Comparison of ENCODE assay signal across 10 mouse cellular contexts in genomic region chr2:32673176-32673917, GRCm38 (mm10). TPM values are rescaled to one million over a fixed set of nuclear protein-coding genes. Genes with fewer than 3 reads are reported as not detected.
DNase-seq lines count a peak whose midpoint lies in the region; ATAC-seq and TF ChIP-seq lines count a peak whose summit lies in the region.
"Had no signal": no experiment of that assay in that cellular context is flagged by ENCODE, and none has a peak within 500 bp of the region (broad histone marks: within the 10 kb centered on the region; RNA-seq: fewer than 3 reads in every experiment).

No protein-coding gene starts in this region.

- H3K4me3 ChIP-seq in kidney, adult 2 months (ENCODE audit: insufficient read depth, low read depth, low read length) = no peak overlapping the region
- no peak overlapping the region for H3K4me3 ChIP-seq in liver, embryonic 16.5 days (ENCODE audit: low read depth, low read length)
- no peak overlapping the region for H3K4me3 ChIP-seq in stomach, embryonic 14.5 days (ENCODE audit: low read depth, low read length)
- H3K4me3 ChIP-seq in midbrain, embryonic 16.5 days (ENCODE audit: low read depth, low read length) = no peak overlapping the region

- H3K36me3 ChIP-seq in kidney, adult 2 months (ENCODE audit: control insufficient read depth, insufficient read depth, low read length) = no peaks in the 10 kb centered on the region
- no peaks in the 10 kb centered on the region for H3K36me3 ChIP-seq in liver, embryonic 16.5 days (ENCODE audit: control insufficient read depth, insufficient read depth)
- peaks cover 4% of the 10 kb centered on the region; the same call in 1 of the 2 replicates for H3K36me3 ChIP-seq in stomach, embryonic 14.5 days (ENCODE audit: control insufficient read depth, insufficient read depth, low read length)
- no peaks in the 10 kb centered on the region for H3K36me3 ChIP-seq in midbrain, embryonic 16.5 days (ENCODE audit: control insufficient read depth, insufficient read depth, low read length)

- no peak overlapping the region for H3K27ac ChIP-seq in kidney, adult 2 months (ENCODE audit: insufficient read depth, low read depth, low read length)
- H3K27ac ChIP-seq in liver, embryonic 16.5 days (ENCODE audit: low read length) = no peak overlapping the region
- no peak overlapping the region for H3K27ac ChIP-seq in stomach, embryonic 14.5 days (ENCODE audit: low read length)
- H3K27ac ChIP-seq in midbrain, embryonic 16.5 days (ENCODE audit: low read length) = no peak overlapping the region

- H3K27me3 ChIP-seq in kidney, adult 2 months (replicated peaks; ENCODE audit: control insufficient read depth, insufficient read depth, low read length) = no peaks in the 10 kb centered on the region
- H3K27me3 ChIP-seq in liver, embryonic 16.5 days (ENCODE audit: control insufficient read depth, insufficient read depth, low read depth, low read length) = no peaks in the 10 kb centered on the region
- no peaks in the 10 kb centered on the region for H3K27me3 ChIP-seq in stomach, embryonic 14.5 days (ENCODE audit: control insufficient read depth, insufficient read depth, low read length)
- no peaks in the 10 kb centered on the region for H3K27me3 ChIP-seq in midbrain, embryonic 16.5 days (ENCODE audit: control insufficient read depth, insufficient read depth, low read depth, low read length)

- H3K4me2 ChIP-seq in liver, embryonic 16.5 days (ENCODE audit: low read depth, low read length) = no peak overlapping the region
- H3K4me2 ChIP-seq in stomach, embryonic 14.5 days (replicated peaks; ENCODE audit: low read depth, low read length) = no peak overlapping the region
- H3K4me2 ChIP-seq in midbrain, embryonic 16.5 days (ENCODE audit: low read length) = no peak overlapping the region

- H3K4me1 ChIP-seq in kidney, adult 2 months (ENCODE audit: control insufficient read depth, insufficient read depth, low read length) = no peaks in the 10 kb centered on the region
- H3K4me1 ChIP-seq in liver, embryonic 16.5 days (ENCODE audit: control insufficient read depth, low read depth, low read length) = peaks cover 11% of the 10 kb centered on the region
- H3K4me1 ChIP-seq in stomach, embryonic 14.5 days (ENCODE audit: control insufficient read depth, insufficient read depth, low read length) = no peaks in the 10 kb centered on the region
- no peaks in the 10 kb centered on the region for H3K4me1 ChIP-seq in midbrain, embryonic 16.5 days (ENCODE audit: control insufficient read depth, insufficient read depth, low read length)

- peak; percentile 62 for DNase-seq in kidney, adult 2 months
- no peak for DNase-seq in kidney, adult 9 months
- peak; percentile 54 for DNase-seq in kidney, postnatal 14 days
- DNase-seq in cerebellum, postnatal 4 days (ENCODE audit: low spot score in 2 of 2) = no peak
- DNase-seq in natural killer cell, adult 2 months (ENCODE audit: low spot score in 2 of 2) = no peak
- DNase-seq: adrenal gland, postnatal 25 days; cerebellum, adult 8-10 months had no signal

- no peak for TF ChIP-seq CTCF in kidney, adult 2 months (conservative IDR thresholded peaks at IDR 0.05; ENCODE audit: insufficient read depth, insufficient read length, low read depth, low read length)

- no peak for TF ChIP-seq POLR2A in kidney, adult 2 months (IDR thresholded peaks at IDR 0.05; ENCODE audit: low read depth, low read length)

- WGBS in kidney, adult 2 months = 65% methylated on average over 16 of the region's 16 CpGs
- 49% methylated on average over 16 of the region's 16 CpGs for WGBS in liver, embryonic 16.5 days (ENCODE audit: insufficient replicate concordance)
- 67% methylated on average over 16 of the region's 16 CpGs for WGBS in stomach, embryonic 14.5 days
- 82% methylated on average over 16 of the region's 16 CpGs for WGBS in midbrain, embryonic 16.5 days

- no peak overlapping the region for H3K9ac ChIP-seq in liver, embryonic 16.5 days (ENCODE audit: low read depth, low read length)
- H3K9ac ChIP-seq in stomach, embryonic 14.5 days (replicated peaks; ENCODE audit: low read depth, low read length) = no peak overlapping the region
- H3K9ac ChIP-seq in midbrain, embryonic 16.5 days (ENCODE audit: low read depth, low read length) = no peak overlapping the region

- H3K9me3 ChIP-seq in liver, embryonic 16.5 days (replicated peaks; ENCODE audit: control insufficient read depth, low read length) = no peaks in the 10 kb centered on the region
- H3K9me3 ChIP-seq in stomach, embryonic 14.5 days (ENCODE audit: control insufficient read depth, low read depth, low read length) = no peaks in the 10 kb centered on the region
- H3K9me3 ChIP-seq in midbrain, embryonic 16.5 days (replicated peaks; ENCODE audit: control insufficient read depth, low read length, poor library complexity, severe bottlenecking) = no peaks in the 10 kb centered on the region

- peak; percentile 68 for ATAC-seq in liver, embryonic 16.5 days (ENCODE audit: low read depth)
- peak; percentile 67 for ATAC-seq in stomach, embryonic 14.5 days (ENCODE audit: insufficient number of reproducible peaks, insufficient read depth, low FRiP score, low read depth)
- no peak for ATAC-seq in midbrain, embryonic 16.5 days

RNA-seq across cellular contexts. Expression of gene Eng, which starts 27.0 kb away (rescaled TPM):
- 228 and 289 TPM in 2 replicates for polyA plus RNA-seq in kidney, adult 2 months (2012; rRNA removed)
- polyA plus RNA-seq in liver, embryonic 16.5 days (2015; fragmentation: Nextera tagmentation; extraction: Ambion mirVana) = 25.9 and 29.3 TPM in 2 replicates
- 49.1 and 54.5 TPM in 2 replicates for polyA plus RNA-seq in stomach, embryonic 14.5 days (2014; fragmentation: Nextera tagmentation; extraction: Ambion mirVana)
- 27.2 and 30.3 TPM in 2 replicates for polyA plus RNA-seq in midbrain, embryonic 16.5 days (2015; fragmentation: Nextera tagmentation; extraction: Ambion mirVana)

RNA-seq across cellular contexts. Expression of gene Fpgs, which starts 30.6 kb away (rescaled TPM):
- polyA plus RNA-seq in kidney, adult 2 months (2012; rRNA removed) = 147 and 174 TPM in 2 replicates
- 49.7 and 56.2 TPM in 2 replicates for polyA plus RNA-seq in liver, embryonic 16.5 days (2015; fragmentation: Nextera tagmentation; extraction: Ambion mirVana)
- 25.9 and 27.1 TPM in 2 replicates for polyA plus RNA-seq in stomach, embryonic 14.5 days (2014; fragmentation: Nextera tagmentation; extraction: Ambion mirVana)
- 21.1 and 23.5 TPM in 2 replicates for polyA plus RNA-seq in midbrain, embryonic 16.5 days (2015; fragmentation: Nextera tagmentation; extraction: Ambion mirVana)

RNA-seq across cellular contexts. Expression of gene Cdk9, which starts 39.5 kb away (rescaled TPM):
- polyA plus RNA-seq in kidney, adult 2 months (2012; rRNA removed) = 88.3 and 89.2 TPM in 2 replicates
- 40.2 and 43.8 TPM in 2 replicates for polyA plus RNA-seq in liver, embryonic 16.5 days (2015; fragmentation: Nextera tagmentation; extraction: Ambion mirVana)
- 78.6 and 80.8 TPM in 2 replicates for polyA plus RNA-seq in stomach, embryonic 14.5 days (2014; fragmentation: Nextera tagmentation; extraction: Ambion mirVana)
- 61.3 and 67.3 TPM in 2 replicates for polyA plus RNA-seq in midbrain, embryonic 16.5 days (2015; fragmentation: Nextera tagmentation; extraction: Ambion mirVana)

RNA-seq across cellular contexts. Expression of gene Sh2d3c, which starts 47.5 kb away (rescaled TPM):
- 28.4 and 30.4 TPM in 2 replicates for polyA plus RNA-seq in kidney, adult 2 months (2012; rRNA removed)
- polyA plus RNA-seq in liver, embryonic 16.5 days (2015; fragmentation: Nextera tagmentation; extraction: Ambion mirVana) = 7.1 and 8.6 TPM in 2 replicates
- polyA plus RNA-seq in stomach, embryonic 14.5 days (2014; fragmentation: Nextera tagmentation; extraction: Ambion mirVana) = 28.2 and 28.4 TPM in 2 replicates
- polyA plus RNA-seq in midbrain, embryonic 16.5 days (2015; fragmentation: Nextera tagmentation; extraction: Ambion mirVana) = 51.1 and 59.3 TPM in 2 replicates

RNA-seq across cellular contexts. Expression of gene Ak1, which starts 51.8 kb away (rescaled TPM):
- polyA plus RNA-seq in kidney, adult 2 months (2012; rRNA removed) = 31.6 and 47.4 TPM in 2 replicates
- polyA plus RNA-seq in liver, embryonic 16.5 days (2015; fragmentation: Nextera tagmentation; extraction: Ambion mirVana) = 3.4 and 7.9 TPM in 2 replicates
- 16.7 and 17.1 TPM in 2 replicates for polyA plus RNA-seq in stomach, embryonic 14.5 days (2014; fragmentation: Nextera tagmentation; extraction: Ambion mirVana)
- 107 and 108 TPM in 2 replicates for polyA plus RNA-seq in midbrain, embryonic 16.5 days (2015; fragmentation: Nextera tagmentation; extraction: Ambion mirVana)

Comparison
In these comparisons a context has a peak if more than half of its experiments do, and no peak if none do; other contexts are left out.
1. DNase-seq: peak in kidney, adult 2 months (single experiment) and kidney, postnatal 14 days (single experiment); none in kidney, adult 9 months (single experiment), cerebellum, postnatal 4 days (0 of 2) and natural killer cell, adult 2 months (0 of 2).